Mouse (Mus musculus) forebrain, embryonic 14.5 days (tissue): ENCODE data around the gene Pde2a. TPM values are rescaled to one million over a fixed set of nuclear protein-coding genes. Genes with fewer than 3 reads are reported as not detected.

Experiments used
- ATAC-seq: fragments of 200-750 bp; cut with Nextera tagmentation; 2 replicates; pipeline ENCODE4 v1.8.0; 2017; ENCODE audit warnings: mild to moderate bottlenecking, moderate library complexity
- DNase-seq: peaks from one replicate; pipeline ENCODE4 v3.0.0-alpha.2; 2015; ENCODE audit warnings: low spot score
- H3K27ac ChIP-seq: fragments of 300-500 bp; sonication (generic); 2 replicates; pipeline ENCODE4 v1.5.1; 2014; ENCODE audit warnings: low read depth, mild to moderate bottlenecking, control low read depth, low read length, moderate library complexity
- H3K27me3 ChIP-seq: fragments of 300-500 bp; sonication (generic); replicated peaks from 2 replicates; pipeline ENCODE4 v1.6.1; 2014; ENCODE audit warnings: low read length, control low read depth, mixed read lengths; ENCODE audit not compliant: control insufficient read depth, insufficient read depth
- H3K36me3 ChIP-seq: fragments of 300-500 bp; sonication (generic); 2 replicates; pipeline ENCODE4 v1.6.1; 2014; ENCODE audit warnings: low read length, control low read depth; ENCODE audit not compliant: control insufficient read depth, insufficient read depth
- H3K4me1 ChIP-seq: fragments of 300-500 bp; sonication (generic); 2 replicates; pipeline ENCODE4 v1.6.1; 2014; ENCODE audit warnings: antibody characterized with exemption, low read length, control low read depth; ENCODE audit not compliant: control insufficient read depth, insufficient read depth
- H3K4me2 ChIP-seq: fragments of 300-500 bp; sonication (generic); 2 replicates; pipeline ENCODE4 v1.6.1; 2014; ENCODE audit warnings: mild to moderate bottlenecking, control low read depth, low read length
- H3K4me3 ChIP-seq: fragments of 300-500 bp; sonication (generic); 2 replicates; pipeline ENCODE4 v1.5.1; 2014; ENCODE audit warnings: low read depth, low read length, control low read depth
- H3K9ac ChIP-seq: fragments of 300-500 bp; sonication (generic); 2 replicates; pipeline ENCODE4 v1.6.1; 2014; ENCODE audit warnings: mild to moderate bottlenecking, low read length, control low read depth, moderate library complexity
- H3K9me3 ChIP-seq: fragments of 300-500 bp; sonication (generic); replicated peaks from 2 replicates; pipeline ENCODE4 v1.6.1; 2016; ENCODE audit warnings: low read length, control low read depth, mixed read lengths; ENCODE audit not compliant: control insufficient read depth
- WGBS: fragments of 180-500 bp; shearing (Covaris S2); extraction: QIAGEN DNeasy Blood & Tissue Kit; methylation state at CpG from one replicate; pipeline ENCODE4 v1.1.7; 2014; 5-methylcytosine and 5-hydroxymethylcytosine counted together
- polyA plus RNA-seq: library from polyadenylated mRNA; unstranded; fragments of >200 nt; fragmentation: Nextera tagmentation; extraction: Ambion mirVana; gene quantifications from 2 replicates; pipeline ENCODE4 v1.2.1, GENCODE M21; 2014

Gene Pde2a
- polyA plus RNA-seq, 1 experiment from 2014 or later = 27.0 TPM

- Histone ChIP-seq H3K36me3 (no peaks in the 10 kb centered on the region), H3K4me3 (no peak overlapping the region), H3K4me1 (no peaks in the 10 kb centered on the region), H3K4me2 (no peak overlapping the region), H3K9me3 (no peaks in the 10 kb centered on the region), H3K27ac (no peak overlapping the region), H3K9ac (no peak overlapping the region), H3K27me3 (no peaks in the 10 kb centered on the region)
- DNase-seq (peak; percentile 54), ATAC-seq (peak; percentile 72; the same call in 1 of the 2 replicates)
- WGBS = 23% methylated on average over 6 of the region's 6 CpGs
Observed at GRCm38 (mm10) chr7:101435038-101435437, 13.5 kb downstream of the Pde2a start.

- Histone ChIP-seq H3K27ac (no peak overlapping the region), H3K36me3 (no peaks in the 10 kb centered on the region), H3K4me3 (no peak overlapping the region), H3K4me2 (no peak overlapping the region), H3K9ac (no peak overlapping the region), H3K4me1 (no peaks in the 10 kb centered on the region), H3K9me3 (no peaks in the 10 kb centered on the region), H3K27me3 (no peaks in the 10 kb centered on the region)
- 38% methylated on average over 1 of the region's 1 CpGs for WGBS
- DNase-seq (no peak), ATAC-seq (no peak)
Observed at GRCm38 (mm10) chr7:101437876-101438275, 16.4 kb downstream of the Pde2a start.

GRCm38 (mm10) chr7:101443093-101443492 lies 21.6 kb downstream of the Pde2a start:
- H3K27ac ChIP-seq = no peak overlapping the region; the same call in 1 of the 2 replicates
- ATAC-seq = no peak
- no peaks in the 10 kb centered on the region for H3K36me3 ChIP-seq
- WGBS = 60% methylated on average over 10 of the region's 10 CpGs
- DNase-seq = no peak
- no peaks in the 10 kb centered on the region for H3K27me3 ChIP-seq
- H3K4me2 ChIP-seq = no peak overlapping the region
- H3K4me1 ChIP-seq = no peaks in the 10 kb centered on the region
- H3K4me3 ChIP-seq = no peak overlapping the region
- no peak overlapping the region for H3K9ac ChIP-seq
- no peaks in the 10 kb centered on the region for H3K9me3 ChIP-seq

- Histone ChIP-seq H3K4me1 (no peaks in the 10 kb centered on the region), H3K27ac (no peak overlapping the region), H3K9me3 (no peaks in the 10 kb centered on the region), H3K4me3 (no peak overlapping the region), H3K27me3 (no peaks in the 10 kb centered on the region), H3K36me3 (no peaks in the 10 kb centered on the region), H3K4me2 (no peak overlapping the region), H3K9ac (no peak overlapping the region)
- ATAC-seq (no peak), DNase-seq (no peak)
- WGBS = 78% methylated on average over 4 of the region's 4 CpGs
Observed at GRCm38 (mm10) chr7:101444211-101444610, 22.7 kb downstream of the Pde2a start.

GRCm38 (mm10) chr7:101449855-101450254 lies 28.4 kb downstream of the Pde2a start:
- H3K4me1 ChIP-seq = no peaks in the 10 kb centered on the region
- no peak overlapping the region for H3K27ac ChIP-seq
- no peak overlapping the region for H3K9ac ChIP-seq
- ATAC-seq (no peak), DNase-seq (no peak)
- H3K36me3 ChIP-seq = no peaks in the 10 kb centered on the region
- H3K4me2 ChIP-seq = no peak overlapping the region
- H3K9me3 ChIP-seq = no peaks in the 10 kb centered on the region
- H3K27me3 ChIP-seq = peaks cover 15% of the 10 kb centered on the region
- H3K4me3 ChIP-seq = no peak overlapping the region
- WGBS = 36% methylated on average over 3 of the region's 3 CpGs

- Histone ChIP-seq H3K27me3 (peaks cover 15% of the 10 kb centered on the region), H3K4me1 (no peaks in the 10 kb centered on the region), H3K27ac (no peak overlapping the region), H3K4me2 (peak overlapping the region; percentile 100), H3K4me3 (peak overlapping the region; percentile 54), H3K9ac (peak overlapping the region; percentile 66), H3K9me3 (no peaks in the 10 kb centered on the region), H3K36me3 (no peaks in the 10 kb centered on the region)
- under 1% methylated on average over 60 of the region's 68 CpGs for WGBS
- DNase-seq (peak; percentile 89), ATAC-seq (peak; percentile 89)
Observed at GRCm38 (mm10) chr7:101450422-101451401, 29.2 kb downstream of the Pde2a start.

GRCm38 (mm10) chr7:101452669-101453068 lies 31.2 kb downstream of the Pde2a start:
- Histone ChIP-seq H3K4me3 (no peak overlapping the region), H3K27ac (no peak overlapping the region), H3K4me2 (peak overlapping the region; percentile 100; the same call in 1 of the 2 replicates), H3K36me3 (no peaks in the 10 kb centered on the region), H3K9ac (no peak overlapping the region), H3K27me3 (peaks cover 15% of the 10 kb centered on the region), H3K9me3 (no peaks in the 10 kb centered on the region), H3K4me1 (no peaks in the 10 kb centered on the region)
- DNase-seq (no peak), ATAC-seq (no peak)
- WGBS = 92% methylated on average over 3 of the region's 3 CpGs

GRCm38 (mm10) chr7:101453296-101453695 lies 31.8 kb downstream of the Pde2a start:
- no peak overlapping the region for H3K9ac ChIP-seq
- WGBS = 87% methylated on average over 3 of the region's 3 CpGs

GRCm38 (mm10) chr7:101453725-101454124 lies 32.2 kb downstream of the Pde2a start:
- no peak overlapping the region for H3K27ac ChIP-seq
- H3K4me1 ChIP-seq = no peaks in the 10 kb centered on the region
- DNase-seq (no peak), ATAC-seq (no peak)
- H3K9ac ChIP-seq = no peak overlapping the region
- H3K36me3 ChIP-seq = no peaks in the 10 kb centered on the region
- no peak overlapping the region for H3K4me3 ChIP-seq
- no peaks in the 10 kb centered on the region for H3K9me3 ChIP-seq
- 31% methylated on average over 8 of the region's 8 CpGs for WGBS
- peaks cover 15% of the 10 kb centered on the region for H3K27me3 ChIP-seq
- peak overlapping the region; percentile 100; the same call in 1 of the 2 replicates for H3K4me2 ChIP-seq

More at GRCm38 (mm10) chr7:101453296-101453695, 31.8 kb downstream of the Pde2a start:
- no peaks in the 10 kb centered on the region for H3K36me3 ChIP-seq
- H3K27ac ChIP-seq = no peak overlapping the region
- no peaks in the 10 kb centered on the region for H3K9me3 ChIP-seq
- DNase-seq (no peak), ATAC-seq (no peak)
- H3K4me1 ChIP-seq = no peaks in the 10 kb centered on the region
- no peak overlapping the region for H3K4me3 ChIP-seq
- peaks cover 15% of the 10 kb centered on the region for H3K27me3 ChIP-seq
- H3K4me2 ChIP-seq = peak overlapping the region; percentile 100; the same call in 1 of the 2 replicates
